Mouse (Mus musculus) midbrain, embryonic 14.5 days (tissue): Measurements from ENCODE around the gene Tmc5. TPM values are rescaled to one million over a fixed set of nuclear protein-coding genes. Genes with fewer than 3 reads are reported as not detected.

ENCODE experiments used
- ATAC-seq: fragments of 200-750 bp; cut with Nextera tagmentation; 2 replicates; pipeline ENCODE4 v1.8.0; 2017; ENCODE audit warnings: moderate number of reproducible peaks, moderate library complexity; ENCODE audit not compliant: low FRiP score, low TSS enrichment
- DNase-seq: peaks from one replicate; pipeline ENCODE4 v3.0.0-alpha.2; 2015
- H3K27ac ChIP-seq: fragments of 300-500 bp; sonication (generic); replicated peaks from 2 replicates; pipeline ENCODE4 v1.5.1; 2014; ENCODE audit warnings: mild to moderate bottlenecking, low read depth, low read length, moderate library complexity
- H3K27me3 ChIP-seq: fragments of 300-500 bp; sonication (generic); 2 replicates; pipeline ENCODE4 v1.6.1; 2014; ENCODE audit warnings: low read length, control low read depth, mixed read lengths; ENCODE audit not compliant: control insufficient read depth, insufficient read depth
- H3K36me3 ChIP-seq: fragments of 300-500 bp; sonication (generic); 2 replicates; pipeline ENCODE4 v1.6.1; 2014; ENCODE audit warnings: low read length, control low read depth; ENCODE audit not compliant: control insufficient read depth, insufficient read depth
- H3K4me1 ChIP-seq: fragments of 300-500 bp; sonication (generic); 2 replicates; pipeline ENCODE4 v1.6.1; 2014; ENCODE audit warnings: mild to moderate bottlenecking, antibody characterized with exemption, low read length, control low read depth; ENCODE audit not compliant: control insufficient read depth, insufficient read depth
- H3K4me2 ChIP-seq: fragments of 300-500 bp; sonication (generic); 2 replicates; pipeline ENCODE4 v1.6.1; 2014; ENCODE audit warnings: mild to moderate bottlenecking, low read length, moderate library complexity
- H3K4me3 ChIP-seq: fragments of 300-500 bp; sonication (generic); replicated peaks from 2 replicates; pipeline ENCODE4 v1.5.1; 2014; ENCODE audit warnings: low read depth, low read length
- H3K9ac ChIP-seq: fragments of 300-500 bp; sonication (generic); replicated peaks from 2 replicates; pipeline ENCODE4 v1.6.1; 2014; ENCODE audit warnings: mild to moderate bottlenecking, low read length, moderate library complexity
- H3K9me3 ChIP-seq: fragments of 300-500 bp; sonication (generic); 2 replicates; pipeline ENCODE4 v1.6.1; 2016; ENCODE audit warnings: low read length, control low read depth, mixed read lengths; ENCODE audit not compliant: control insufficient read depth
- WGBS: fragments of 180-500 bp; shearing (Covaris S2); extraction: QIAGEN DNeasy Blood & Tissue Kit; methylation state at CpG from one replicate; pipeline ENCODE4 v1.1.7; 2014; 5-methylcytosine and 5-hydroxymethylcytosine counted together
- polyA plus RNA-seq: library from polyadenylated mRNA; unstranded; fragments of >200 nt; fragmentation: Nextera tagmentation; extraction: Ambion mirVana; gene quantifications from 2 replicates; pipeline ENCODE4 v1.2.1, GENCODE M21; 2014

Gene Tmc5
- polyA plus RNA-seq, 1 experiment from 2014 or later = 0.28 TPM

- no peaks in the 10 kb centered on the region for H3K9me3 ChIP-seq
- H3K9ac ChIP-seq = peak overlapping the region; percentile 78
- H3K4me3 ChIP-seq = peak overlapping the region; percentile 65
- no peaks in the 10 kb centered on the region for H3K27me3 ChIP-seq
- H3K4me1 ChIP-seq = peaks cover 13% of the 10 kb centered on the region; the same call in 1 of the 2 replicates
- DNase-seq (no peak), ATAC-seq (no peak)
- H3K27ac ChIP-seq = no peak overlapping the region
- 20% methylated on average over 7 of the region's 7 CpGs for WGBS
- no peaks in the 10 kb centered on the region for H3K36me3 ChIP-seq
- peak overlapping the region; percentile 83 for H3K4me2 ChIP-seq
These were observed 13.3 kb upstream of the Tmc5 start for GRCm38 (mm10) chr7:118583821-118584220.

- WGBS = under 1% methylated on average over 51 of the region's 51 CpGs
- peak within 1 kb of the TSS; percentile 60; the same call in 1 of the 2 replicates for H3K27ac ChIP-seq
These were observed 12.7 kb upstream of the Tmc5 start, which contains the start of gene Tmc7 for GRCm38 (mm10) chr7:118584257-118584907. Gene Tmc7 (minus strand): TSS chr7:118584736.

DNA sequence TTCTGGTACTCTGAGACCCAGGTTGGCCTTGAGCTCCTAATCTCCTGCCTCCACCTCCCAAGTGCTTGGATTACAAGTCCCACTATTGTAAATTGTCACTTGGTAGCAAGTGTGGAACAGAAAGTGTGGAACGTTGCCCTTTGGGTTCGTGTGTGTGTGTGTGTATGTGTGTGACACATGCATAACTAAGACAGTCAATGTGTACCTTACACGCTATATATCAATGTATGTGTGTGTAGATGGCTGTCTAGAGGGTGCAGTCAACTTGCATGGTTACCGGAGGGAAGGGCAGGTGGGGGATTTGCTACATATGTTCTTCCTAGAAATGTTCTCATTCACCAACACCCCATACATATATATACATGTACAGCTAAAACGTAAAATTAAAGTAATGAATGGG lies 12.2 kb upstream of the Tmc5 start:
- H3K4me2 ChIP-seq = peak overlapping the region; percentile 83
- H3K9me3 ChIP-seq = no peaks in the 10 kb centered on the region
- peak overlapping the region; percentile 65 for H3K4me3 ChIP-seq
- H3K27ac ChIP-seq = no peak overlapping the region
- no peak overlapping the region for H3K9ac ChIP-seq
- H3K4me1 ChIP-seq = peaks cover 13% of the 10 kb centered on the region; the same call in 1 of the 2 replicates
- ATAC-seq (no peak; the same call in 1 of the 2 replicates), DNase-seq (no peak)
- H3K36me3 ChIP-seq = no peaks in the 10 kb centered on the region
- H3K27me3 ChIP-seq = no peaks in the 10 kb centered on the region
- 73% methylated on average over 5 of the region's 5 CpGs for WGBS

More at GRCm38 (mm10) chr7:118584257-118584907, 12.7 kb upstream of the Tmc5 start, which contains the start of gene Tmc7:
- peak within 1 kb of the TSS; percentile 83 for H3K4me2 ChIP-seq
- peak; percentile 91 for DNase-seq
- no peaks in the 10 kb centered on the region for H3K36me3 ChIP-seq
- peak within 1 kb of the TSS; percentile 65 for H3K4me3 ChIP-seq
- H3K27me3 ChIP-seq = no peaks in the 10 kb centered on the region
- ATAC-seq = peak; percentile 88
- H3K9me3 ChIP-seq = no peaks in the 10 kb centered on the region
- H3K4me1 ChIP-seq = peaks cover 13% of the 10 kb centered on the region; the same call in 1 of the 2 replicates
- peak within 1 kb of the TSS; percentile 78 for H3K9ac ChIP-seq

- H3K4me2 ChIP-seq = no peak overlapping the region
- no peak overlapping the region for H3K9ac ChIP-seq
- DNase-seq (no peak), ATAC-seq (no peak)
- H3K27ac ChIP-seq = no peak overlapping the region
- H3K4me1 ChIP-seq = peaks cover 13% of the 10 kb centered on the region; the same call in 1 of the 2 replicates
- no peaks in the 10 kb centered on the region for H3K27me3 ChIP-seq
- no peak overlapping the region for H3K4me3 ChIP-seq
- H3K9me3 ChIP-seq = no peaks in the 10 kb centered on the region
- WGBS = 69% methylated on average over 6 of the region's 6 CpGs
- H3K36me3 ChIP-seq = no peaks in the 10 kb centered on the region
These were observed 11.2 kb upstream of the Tmc5 start for GRCm38 (mm10) chr7:118585856-118586255.

DNA sequence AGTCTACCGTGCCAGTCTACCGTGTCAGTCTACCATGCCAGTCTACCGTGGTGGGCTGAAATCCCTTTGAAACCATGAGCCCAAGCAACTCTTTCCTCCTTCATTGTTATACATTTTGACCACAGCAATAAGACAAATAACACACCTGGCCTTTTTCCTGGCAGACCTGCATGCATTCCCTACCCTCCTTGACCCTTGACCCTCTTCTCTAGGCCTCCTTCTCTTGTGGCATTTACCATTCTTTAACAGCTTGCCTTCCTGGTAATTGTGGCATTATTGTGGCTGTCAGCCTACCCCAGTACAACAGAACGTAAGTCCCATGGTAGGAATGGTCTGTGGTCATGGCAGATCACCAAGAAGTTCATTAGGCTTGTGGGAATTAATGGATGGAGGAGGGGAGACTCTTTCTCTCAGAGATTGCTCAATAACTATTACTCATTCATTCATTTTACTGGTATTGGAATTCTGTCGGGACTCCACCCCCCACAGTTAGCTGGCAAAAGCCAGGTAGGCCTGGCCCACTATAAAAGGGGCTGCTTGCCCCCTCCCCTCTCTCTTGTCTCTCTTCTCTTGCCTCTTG lies 6.3 kb upstream of the Tmc5 start:
- no peaks in the 10 kb centered on the region for H3K27me3 ChIP-seq
- no peak overlapping the region for H3K4me3 ChIP-seq
- H3K4me1 ChIP-seq = peaks cover 20% of the 10 kb centered on the region; the same call in 1 of the 2 replicates
- H3K27ac ChIP-seq = no peak overlapping the region
- ATAC-seq (no peak), DNase-seq (no peak)
- H3K36me3 ChIP-seq = no peaks in the 10 kb centered on the region
- no peak overlapping the region for H3K9ac ChIP-seq
- no peaks in the 10 kb centered on the region for H3K9me3 ChIP-seq
- no peak overlapping the region for H3K4me2 ChIP-seq
- WGBS = 93% methylated on average over 5 of the region's 5 CpGs

GRCm38 (mm10) chr7:118592146-118592545 lies 5.0 kb upstream of the Tmc5 start:
- WGBS = 47% methylated on average over 6 of the region's 6 CpGs
- Histone ChIP-seq H3K36me3 (no peaks in the 10 kb centered on the region), H3K4me2 (no peak overlapping the region), H3K9ac (no peak overlapping the region), H3K27me3 (peaks cover 9% of the 10 kb centered on the region; the same call in 1 of the 2 replicates), H3K9me3 (no peaks in the 10 kb centered on the region), H3K4me1 (peaks cover 24% of the 10 kb centered on the region), H3K27ac (0 out of 2 replicates have a peak overlapping the region, but pooled peaks have one; percentile 87), H3K4me3 (no peak overlapping the region)
- DNase-seq (peak; percentile 30), ATAC-seq (no peak)

- WGBS = 3% methylated on average over 9 of the region's 9 CpGs
- Histone ChIP-seq H3K27ac (peak overlapping the region; percentile 87), H3K27me3 (peaks cover 12% of the 10 kb centered on the region; the same call in 1 of the 2 replicates), H3K9ac (no peak overlapping the region; the same call in 1 of the 2 replicates), H3K36me3 (no peaks in the 10 kb centered on the region), H3K4me2 (peak overlapping the region; percentile 30), H3K4me1 (peaks cover 30% of the 10 kb centered on the region), H3K9me3 (no peaks in the 10 kb centered on the region), H3K4me3 (no peak overlapping the region)
- DNase-seq = peak; percentile 88
- peak; percentile 89 for ATAC-seq
These were observed 3.3 kb upstream of the Tmc5 start for GRCm38 (mm10) chr7:118593567-118594407.

- H3K27ac ChIP-seq = peak overlapping the region; percentile 87
- H3K9me3 ChIP-seq = no peaks in the 10 kb centered on the region
- peaks cover 30% of the 10 kb centered on the region for H3K4me1 ChIP-seq
- 25% methylated on average over 10 of the region's 10 CpGs for WGBS
- H3K9ac ChIP-seq = no peak overlapping the region; the same call in 1 of the 2 replicates
- ATAC-seq (no peak; the same call in 1 of the 2 replicates), DNase-seq (no peak)
- H3K4me2 ChIP-seq = peak overlapping the region; percentile 30
- H3K4me3 ChIP-seq = no peak overlapping the region
- H3K27me3 ChIP-seq = peaks cover 12% of the 10 kb centered on the region; the same call in 1 of the 2 replicates
- H3K36me3 ChIP-seq = no peaks in the 10 kb centered on the region
These were observed 2.5 kb upstream of the Tmc5 start for GRCm38 (mm10) chr7:118594611-118595010.
